Mouse (Mus musculus): Measurements from ENCODE around the gene Tnfaip1.
"Not testable (repeated sequence)": the region's sequence is repeated elsewhere in the genome, so short reads cannot be mapped to it uniquely, and the experiment has no call there.

Gene Tnfaip1

GRCm38 (mm10) chr11:78536080-78536689 lies at the start of gene Tnfaip1, which contains the start of gene Ift20:
Gene Tnfaip1, minus strand, starts transcription at chr11:78536332.
Gene Ift20, plus strand, starts transcription at chr11:78536361.
- DNase-seq (ENCODE audit: low spot score in 2 of 2) = peak; percentile 96 to 98

- DNase-seq (ENCODE audit: low spot score in 2 of 2) = no peak
Observed at GRCm38 (mm10) chr11:78582848-78583247, 46.7 kb upstream of the Tnfaip1 start.

GRCm38 (mm10) chr11:78574975-78575374 lies 38.8 kb upstream of the Tnfaip1 start:
- no peak for DNase-seq (ENCODE audit: low spot score in 2 of 2)

- no peak for DNase-seq (ENCODE audit: low spot score in 2 of 2)
Observed at GRCm38 (mm10) chr11:78574536-78574935, 38.4 kb upstream of the Tnfaip1 start.

GRCm38 (mm10) chr11:78574031-78574430 lies 37.9 kb upstream of the Tnfaip1 start:
- DNase-seq (ENCODE audit: low spot score in 2 of 2) = not testable (repeated sequence)

GRCm38 (mm10) chr11:78571854-78572253 lies 35.7 kb upstream of the Tnfaip1 start:
- DNase-seq (ENCODE audit: low spot score in 2 of 2) = no peak

GRCm38 (mm10) chr11:78571441-78571840 lies 35.3 kb upstream of the Tnfaip1 start:
- no peak for DNase-seq (ENCODE audit: low spot score in 2 of 2)

GRCm38 (mm10) chr11:78569806-78570205 lies 33.7 kb upstream of the Tnfaip1 start:
- no peak for DNase-seq (ENCODE audit: low spot score in 2 of 2)

- DNase-seq (ENCODE audit: low spot score in 2 of 2) = no peak
Observed at GRCm38 (mm10) chr11:78568827-78569226, 32.7 kb upstream of the Tnfaip1 start.

GRCm38 (mm10) chr11:78567614-78568013 lies 31.5 kb upstream of the Tnfaip1 start:
- no peak for DNase-seq (ENCODE audit: low spot score in 2 of 2)

- DNase-seq (ENCODE audit: low spot score in 2 of 2) = no peak
Observed at GRCm38 (mm10) chr11:78566775-78567174, 30.6 kb upstream of the Tnfaip1 start.

GRCm38 (mm10) chr11:78560447-78560846 lies 24.3 kb upstream of the Tnfaip1 start:
- DNase-seq (ENCODE audit: low spot score in 2 of 2) = peak in 1 of 2 experiments; percentile 43

GRCm38 (mm10) chr11:78557241-78557640 lies 21.1 kb upstream of the Tnfaip1 start:
- no peak for DNase-seq (ENCODE audit: low spot score in 2 of 2)

- DNase-seq (ENCODE audit: low spot score in 2 of 2) = no peak
Observed at GRCm38 (mm10) chr11:78556070-78556469, 19.9 kb upstream of the Tnfaip1 start.

- no peak for DNase-seq (ENCODE audit: low spot score in 2 of 2)
Observed at GRCm38 (mm10) chr11:78555623-78556022, 19.5 kb upstream of the Tnfaip1 start.

- no peak for DNase-seq (ENCODE audit: low spot score in 2 of 2)
Observed at GRCm38 (mm10) chr11:78551059-78551398, 14.9 kb upstream of the Tnfaip1 start.

GRCm38 (mm10) chr11:78550168-78551058 lies 14.3 kb upstream of the Tnfaip1 start, which contains the start of gene Tmem97:
Gene Tmem97, minus strand, starts transcription at chr11:78550777.
- DNase-seq (ENCODE audit: low spot score in 2 of 2) = peak; percentile 80 to 93

- DNase-seq (ENCODE audit: low spot score in 2 of 2) = no peak
Observed at GRCm38 (mm10) chr11:78549491-78549987, 13.4 kb upstream of the Tnfaip1 start.

- DNase-seq (ENCODE audit: low spot score in 2 of 2) = no peak
Observed at GRCm38 (mm10) chr11:78547718-78548460, 11.8 kb upstream of the Tnfaip1 start.

- DNase-seq (ENCODE audit: low spot score in 2 of 2) = no peak
Observed at GRCm38 (mm10) chr11:78545181-78545580, 9.0 kb upstream of the Tnfaip1 start.

- no peak for DNase-seq (ENCODE audit: low spot score in 2 of 2)
Observed at GRCm38 (mm10) chr11:78544449-78545111, 8.4 kb upstream of the Tnfaip1 start.

All from urinary bladder, adult 18-20 months (tissue).